17 mouse cellular contexts compared by ENCODE assay signal in genomic region chr1:170611631-170612030, GRCm38 (mm10).
"Had no signal": no experiment of that assay in that cellular context is flagged by ENCODE, and none has a peak within 500 bp of the region (broad histone marks: within the 10 kb centered on the region; RNA-seq: fewer than 3 reads in every experiment).

No protein-coding gene starts in this region.

- H3K4me2 ChIP-seq: intestine, embryonic 15.5 days; limb, embryonic 13.5 days; lung, embryonic 14.5 days; midbrain, embryonic 13.5 days had no signal

- H3K4me3 ChIP-seq: intestine, embryonic 15.5 days; layer of hippocampus, adult 2 months; limb, embryonic 10.5 days; limb, embryonic 13.5 days; midbrain, embryonic 13.5 days had no signal

- H3K9ac ChIP-seq: intestine, embryonic 15.5 days; limb, embryonic 13.5 days; lung, embryonic 14.5 days; midbrain, embryonic 13.5 days had no signal

- H3K4me1 ChIP-seq: intestine, embryonic 15.5 days; limb, embryonic 10.5 days; limb, embryonic 13.5 days; midbrain, embryonic 13.5 days had no signal

- H3K36me3 ChIP-seq: intestine, embryonic 15.5 days; limb, embryonic 10.5 days; limb, embryonic 13.5 days; midbrain, embryonic 13.5 days had no signal

- H3K9me3 ChIP-seq: intestine, embryonic 15.5 days; limb, embryonic 10.5 days; limb, embryonic 13.5 days; midbrain, embryonic 13.5 days had no signal

- DNase-seq: kidney, adult 11 months; kidney, postnatal 25 days; layer of hippocampus, adult 9-11 months; lung, embryonic 14.5 days; right cerebral cortex, adult 18-20 months; right cerebral cortex, postnatal 14 days; right cerebral cortex, postnatal 4 days; thymus, postnatal 25 days had no signal

- H3K27me3 ChIP-seq: intestine, embryonic 15.5 days; limb, embryonic 13.5 days; midbrain, embryonic 13.5 days had no signal

- H3K27ac ChIP-seq: intestine, embryonic 15.5 days; kidney, postnatal 0 days; layer of hippocampus, adult 2 months; limb, embryonic 10.5 days; limb, embryonic 13.5 days; macrophage; midbrain, embryonic 13.5 days; stomach, postnatal 0 days had no signal

- ATAC-seq: intestine, embryonic 15.5 days; lung, postnatal 0 days; midbrain, embryonic 13.5 days had no signal
